Mouse (Mus musculus) megakaryocyte, embryonic 14.5 days (primary cell): ENCODE data around the gene Il1r1.

Experiments
- FLI1 ChIP-seq: IDR thresholded peaks from 2 replicates; pipeline ENCODE4 v1.6.1; 2012; ENCODE audit warnings: low read length, inconsistent platforms, mixed read lengths
- GATA1 ChIP-seq: IDR thresholded peaks from 3 replicates; pipeline ENCODE4 v1.6.1; 2012; ENCODE audit warnings: mixed read lengths, low read length, inconsistent platforms, borderline replicate concordance

GRCm38 (mm10) chr1:40233621-40234020, 8.7 kb downstream of the Il1r1 start:
- TF ChIP-seq GATA1 (no peak), FLI1 (no peak)
